Mouse (Mus musculus): ENCODE measurements at regions not wholly inside any gene's neighbourhood (a gene's known extent, or its start where the extent isn't known, plus 50 kb on each side); places are given as distances from the start of the nearest gene placed in this dataset.

- no peaks in the 10 kb centered on the region for H3K36me3 ChIP-seq (ENCODE audit: control insufficient read depth, insufficient read depth, low read length)
- no peaks in the 10 kb centered on the region for H3K9me3 ChIP-seq (ENCODE audit: control insufficient read depth, low read length)
- no peak overlapping the region for H3K9ac ChIP-seq (replicated peaks; ENCODE audit: low read depth, low read length)
- ATAC-seq (ENCODE audit: low read depth): peak; percentile 60; the same call in 1 of the 2 replicates
- no peak overlapping the region for H3K4me2 ChIP-seq (ENCODE audit: low read depth, low read length)
- H3K4me3 ChIP-seq (ENCODE audit: low read depth, low read length): no peak overlapping the region
- no peaks in the 10 kb centered on the region for H3K4me1 ChIP-seq (ENCODE audit: control insufficient read depth, insufficient read depth, low read length)
- H3K27ac ChIP-seq (ENCODE audit: low read depth, low read length): no peak overlapping the region
- 69% methylated on average over 11 of the region's 11 CpGs for WGBS
- H3K27me3 ChIP-seq (ENCODE audit: control insufficient read depth, insufficient read depth, low read length): no peaks in the 10 kb centered on the region
Measured at GRCm38 (mm10) chr8:34530896-34531679, 419.6 kb upstream of the Gm10131 start.

- no peaks in the 10 kb centered on the region for H3K9me3 ChIP-seq (ENCODE audit: control insufficient read depth, low read length)
- no peaks in the 10 kb centered on the region for H3K4me1 ChIP-seq (ENCODE audit: control insufficient read depth, insufficient read depth, low read length)
- H3K9ac ChIP-seq (replicated peaks; ENCODE audit: low read depth, low read length): no peak overlapping the region
- no peak overlapping the region for H3K4me2 ChIP-seq (ENCODE audit: low read depth, low read length)
- H3K27me3 ChIP-seq (ENCODE audit: control insufficient read depth, insufficient read depth, low read length): no peaks in the 10 kb centered on the region
- WGBS: 85% methylated on average over 5 of the region's 5 CpGs
- no peaks in the 10 kb centered on the region for H3K36me3 ChIP-seq (ENCODE audit: control insufficient read depth, insufficient read depth, low read length)
- no peak overlapping the region for H3K27ac ChIP-seq (ENCODE audit: low read depth, low read length)
- no peak for ATAC-seq (ENCODE audit: low read depth)
- no peak overlapping the region for H3K4me3 ChIP-seq (ENCODE audit: low read depth, low read length)
Measured at GRCm38 (mm10) chr8:34530046-34530445, 418.5 kb upstream of the Gm10131 start.

GRCm38 (mm10) chr8:34529452-34529851 lies 417.9 kb upstream of the Gm10131 start:
- H3K9me3 ChIP-seq (ENCODE audit: control insufficient read depth, low read length): no peaks in the 10 kb centered on the region
- no peak overlapping the region for H3K4me2 ChIP-seq (ENCODE audit: low read depth, low read length)
- H3K36me3 ChIP-seq (ENCODE audit: control insufficient read depth, insufficient read depth, low read length): no peaks in the 10 kb centered on the region
- no peak overlapping the region for H3K27ac ChIP-seq (ENCODE audit: low read depth, low read length)
- H3K9ac ChIP-seq (replicated peaks; ENCODE audit: low read depth, low read length): no peak overlapping the region
- no peaks in the 10 kb centered on the region for H3K27me3 ChIP-seq (ENCODE audit: control insufficient read depth, insufficient read depth, low read length)
- ATAC-seq (ENCODE audit: low read depth): no peak
- H3K4me1 ChIP-seq (ENCODE audit: control insufficient read depth, insufficient read depth, low read length): no peaks in the 10 kb centered on the region
- WGBS: 95% methylated on average over 1 of the region's 1 CpGs
- H3K4me3 ChIP-seq (ENCODE audit: low read depth, low read length): no peak overlapping the region

DNA sequence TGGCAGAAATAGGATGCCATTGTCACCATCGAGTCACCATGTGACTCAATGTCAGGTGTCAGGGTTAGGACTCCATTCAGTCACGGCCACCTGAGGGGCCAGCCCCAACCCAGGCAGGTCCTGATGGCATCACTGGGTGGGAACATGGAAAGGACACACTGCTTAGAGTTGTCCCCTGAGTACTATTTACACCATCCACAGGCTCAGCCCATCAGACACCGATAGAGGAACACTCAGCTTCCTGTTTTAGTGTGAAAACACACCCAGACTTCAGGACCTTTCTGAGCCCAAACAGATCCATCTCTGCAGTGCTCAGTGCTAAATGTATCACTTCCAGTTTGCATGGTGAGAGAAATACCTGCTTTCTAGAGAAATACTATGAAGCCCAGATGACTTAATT lies 416.7 kb upstream of the Gm10131 start:
- Histone ChIP-seq H3K4me3 (ENCODE audit: low read depth, low read length) (no peak overlapping the region), H3K9me3 (ENCODE audit: control insufficient read depth, low read length) (no peaks in the 10 kb centered on the region), H3K4me1 (ENCODE audit: control insufficient read depth, insufficient read depth, low read length) (no peaks in the 10 kb centered on the region), H3K9ac (replicated peaks; ENCODE audit: low read depth, low read length) (no peak overlapping the region), H3K4me2 (ENCODE audit: low read depth, low read length) (no peak overlapping the region), H3K27ac (ENCODE audit: low read depth, low read length) (no peak overlapping the region), H3K36me3 (ENCODE audit: control insufficient read depth, insufficient read depth, low read length) (no peaks in the 10 kb centered on the region), H3K27me3 (ENCODE audit: control insufficient read depth, insufficient read depth, low read length) (no peaks in the 10 kb centered on the region)
- ATAC-seq (ENCODE audit: low read depth): no peak
- WGBS: 76% methylated on average over 3 of the region's 3 CpGs

DNA sequence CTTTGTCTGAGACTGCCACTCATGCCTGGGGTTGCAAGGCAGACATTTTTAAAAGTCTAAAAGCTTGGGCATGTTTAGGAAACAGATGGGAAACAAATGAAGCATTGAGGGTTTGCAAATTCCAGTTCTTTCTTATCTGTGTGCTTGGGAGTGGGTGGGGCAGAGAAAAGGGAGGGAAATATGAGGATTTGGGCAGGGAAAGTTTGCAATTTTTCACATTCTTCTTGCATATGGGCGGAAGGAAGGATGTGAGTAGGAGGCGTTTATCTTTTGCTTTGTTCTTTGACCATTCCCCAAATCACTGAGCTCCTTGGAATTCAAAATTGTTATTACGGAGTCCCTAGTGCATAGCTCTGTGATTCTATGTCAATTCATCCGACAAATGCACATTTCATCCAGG lies 413.7 kb upstream of the Gm10131 start:
- Histone ChIP-seq H3K9ac (replicated peaks; ENCODE audit: low read depth, low read length) (no peak overlapping the region), H3K9me3 (ENCODE audit: control insufficient read depth, low read length) (no peaks in the 10 kb centered on the region), H3K27ac (ENCODE audit: low read depth, low read length) (no peak overlapping the region), H3K4me2 (ENCODE audit: low read depth, low read length) (no peak overlapping the region), H3K27me3 (ENCODE audit: control insufficient read depth, insufficient read depth, low read length) (no peaks in the 10 kb centered on the region), H3K4me1 (ENCODE audit: control insufficient read depth, insufficient read depth, low read length) (no peaks in the 10 kb centered on the region), H3K36me3 (ENCODE audit: control insufficient read depth, insufficient read depth, low read length) (no peaks in the 10 kb centered on the region), H3K4me3 (ENCODE audit: low read depth, low read length) (no peak overlapping the region)
- ATAC-seq (ENCODE audit: low read depth): no peak
- 75% methylated on average over 4 of the region's 4 CpGs for WGBS

- no peak for ATAC-seq (ENCODE audit: low read depth)
- Histone ChIP-seq H3K9me3 (ENCODE audit: control insufficient read depth, low read length) (no peaks in the 10 kb centered on the region), H3K9ac (replicated peaks; ENCODE audit: low read depth, low read length) (no peak overlapping the region), H3K27ac (ENCODE audit: low read depth, low read length) (no peak overlapping the region), H3K4me3 (ENCODE audit: low read depth, low read length) (no peak overlapping the region), H3K36me3 (ENCODE audit: control insufficient read depth, insufficient read depth, low read length) (no peaks in the 10 kb centered on the region), H3K4me2 (ENCODE audit: low read depth, low read length) (no peak overlapping the region), H3K4me1 (ENCODE audit: control insufficient read depth, insufficient read depth, low read length) (no peaks in the 10 kb centered on the region), H3K27me3 (ENCODE audit: control insufficient read depth, insufficient read depth, low read length) (no peaks in the 10 kb centered on the region)
- WGBS: 91% methylated on average over 3 of the region's 3 CpGs
Measured at GRCm38 (mm10) chr8:34523849-34524248, 412.3 kb upstream of the Gm10131 start.

DNA sequence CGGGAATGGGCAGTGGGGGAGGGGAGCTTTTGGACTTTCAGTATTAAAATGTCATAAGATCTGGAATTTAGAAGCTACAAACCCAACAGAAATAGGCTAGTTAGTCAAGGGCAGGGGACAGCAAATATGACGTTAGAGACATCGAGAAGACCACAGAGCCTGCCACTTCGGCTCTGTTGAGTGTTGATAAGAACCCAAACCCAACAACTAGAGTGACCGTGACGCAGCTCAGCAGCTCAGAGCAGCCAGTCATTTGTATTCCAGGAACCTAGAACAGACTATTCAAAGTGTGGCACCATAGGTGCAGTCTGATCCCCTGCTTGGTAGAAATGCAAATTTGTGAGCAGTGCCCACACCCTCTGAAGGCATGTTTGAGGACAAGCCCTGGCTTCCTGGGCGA lies 409.8 kb upstream of the Gm10131 start:
- no peak for ATAC-seq (ENCODE audit: low read depth)
- WGBS: 87% methylated on average over 7 of the region's 7 CpGs
- H3K27me3 ChIP-seq (ENCODE audit: control insufficient read depth, insufficient read depth, low read length): no peaks in the 10 kb centered on the region
- no peak overlapping the region for H3K4me3 ChIP-seq (ENCODE audit: low read depth, low read length)
- no peaks in the 10 kb centered on the region for H3K9me3 ChIP-seq (ENCODE audit: control insufficient read depth, low read length)
- no peak overlapping the region for H3K4me2 ChIP-seq (ENCODE audit: low read depth, low read length)
- no peaks in the 10 kb centered on the region for H3K36me3 ChIP-seq (ENCODE audit: control insufficient read depth, insufficient read depth, low read length)
- H3K4me1 ChIP-seq (ENCODE audit: control insufficient read depth, insufficient read depth, low read length): no peaks in the 10 kb centered on the region
- no peak overlapping the region for H3K27ac ChIP-seq (ENCODE audit: low read depth, low read length)
- H3K9ac ChIP-seq (replicated peaks; ENCODE audit: low read depth, low read length): no peak overlapping the region

DNA sequence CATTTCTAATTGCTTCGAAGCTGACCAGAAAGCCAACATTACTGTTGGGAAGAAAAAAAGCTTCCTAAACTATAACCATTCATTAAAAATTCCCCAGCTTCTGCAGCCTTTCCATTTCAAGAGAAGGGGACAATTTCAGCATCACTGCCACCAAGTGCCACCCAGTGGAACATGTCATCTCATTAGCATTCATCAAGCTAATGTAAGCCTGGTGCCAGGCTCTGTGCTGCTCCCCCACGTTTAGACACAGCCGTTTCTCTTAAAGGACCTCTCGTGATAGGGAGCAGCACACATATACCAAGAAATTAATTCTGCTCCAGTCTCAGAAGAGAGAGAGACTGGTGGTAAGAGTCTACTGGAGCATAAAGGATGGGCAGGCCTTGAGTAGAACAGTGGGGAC lies 409.1 kb upstream of the Gm10131 start:
- 56% methylated on average over 4 of the region's 4 CpGs for WGBS
- no peak overlapping the region for H3K4me2 ChIP-seq (ENCODE audit: low read depth, low read length)
- H3K27me3 ChIP-seq (ENCODE audit: control insufficient read depth, insufficient read depth, low read length): no peaks in the 10 kb centered on the region
- no peak overlapping the region for H3K4me3 ChIP-seq (ENCODE audit: low read depth, low read length)
- no peak overlapping the region for H3K27ac ChIP-seq (ENCODE audit: low read depth, low read length)
- no peaks in the 10 kb centered on the region for H3K4me1 ChIP-seq (ENCODE audit: control insufficient read depth, insufficient read depth, low read length)
- no peaks in the 10 kb centered on the region for H3K9me3 ChIP-seq (ENCODE audit: control insufficient read depth, low read length)
- no peak for ATAC-seq (ENCODE audit: low read depth)
- no peaks in the 10 kb centered on the region for H3K36me3 ChIP-seq (ENCODE audit: control insufficient read depth, insufficient read depth, low read length)
- H3K9ac ChIP-seq (replicated peaks; ENCODE audit: low read depth, low read length): no peak overlapping the region

GRCm38 (mm10) chr8:34513459-34514090 lies 402.0 kb upstream of the Gm10131 start:
- H3K27ac ChIP-seq (ENCODE audit: low read depth, low read length): no peak overlapping the region
- H3K36me3 ChIP-seq (ENCODE audit: control insufficient read depth, insufficient read depth, low read length): no peaks in the 10 kb centered on the region
- ATAC-seq (ENCODE audit: low read depth): no peak
- no peak overlapping the region for H3K4me2 ChIP-seq (ENCODE audit: low read depth, low read length)
- H3K4me1 ChIP-seq (ENCODE audit: control insufficient read depth, insufficient read depth, low read length): no peaks in the 10 kb centered on the region
- H3K4me3 ChIP-seq (ENCODE audit: low read depth, low read length): no peak overlapping the region
- WGBS: 78% methylated on average over 4 of the region's 4 CpGs
- no peaks in the 10 kb centered on the region for H3K9me3 ChIP-seq (ENCODE audit: control insufficient read depth, low read length)
- no peak overlapping the region for H3K9ac ChIP-seq (replicated peaks; ENCODE audit: low read depth, low read length)
- H3K27me3 ChIP-seq (ENCODE audit: control insufficient read depth, insufficient read depth, low read length): no peaks in the 10 kb centered on the region

Data from neural tube, embryonic 14.5 days (tissue).